Mouse (Mus musculus): ENCODE data around the gene Acsl3. TPM values are rescaled to one million over a fixed set of nuclear protein-coding genes. Genes with fewer than 3 reads are reported as not detected.

Acsl3 gene
- polyA plus RNA-seq, 1 experiment from 2014 or later, result 7.6 TPM

- Histone ChIP-seq H3K4me3 (ENCODE audit: low read depth, low read length) (no peak overlapping the region), H3K27ac (ENCODE audit: low read depth) (no peak overlapping the region), H3K27me3 (ENCODE audit: insufficient read depth, low read length) (no peaks in the 10 kb centered on the region), H3K36me3 (replicated peaks; ENCODE audit: insufficient read depth, low read length) (peaks cover 18% of the 10 kb centered on the region), H3K4me2 (ENCODE audit: low read depth, low read length) (no peak overlapping the region), H3K9me3 (ENCODE audit: low read length) (no peaks in the 10 kb centered on the region), H3K9ac (replicated peaks) (no peak overlapping the region), H3K4me1 (ENCODE audit: insufficient read depth) (no peaks in the 10 kb centered on the region)
- ATAC-seq, result no peak
- WGBS (ENCODE audit: insufficient replicate concordance), result 51% methylated on average over 4 of the region's 4 CpGs
- TF ChIP-seq CTCF (IDR thresholded peaks at IDR 0.05; ENCODE audit: low read depth), result peak; percentile 33
- no peak for TF ChIP-seq EP300 (IDR thresholded peaks at IDR 0.05; ENCODE audit: low read depth)
- DNase-seq, result no peak
Measured at GRCm38 (mm10) chr1:78707280-78707679, 49.7 kb downstream of the Acsl3 start.

DNA sequence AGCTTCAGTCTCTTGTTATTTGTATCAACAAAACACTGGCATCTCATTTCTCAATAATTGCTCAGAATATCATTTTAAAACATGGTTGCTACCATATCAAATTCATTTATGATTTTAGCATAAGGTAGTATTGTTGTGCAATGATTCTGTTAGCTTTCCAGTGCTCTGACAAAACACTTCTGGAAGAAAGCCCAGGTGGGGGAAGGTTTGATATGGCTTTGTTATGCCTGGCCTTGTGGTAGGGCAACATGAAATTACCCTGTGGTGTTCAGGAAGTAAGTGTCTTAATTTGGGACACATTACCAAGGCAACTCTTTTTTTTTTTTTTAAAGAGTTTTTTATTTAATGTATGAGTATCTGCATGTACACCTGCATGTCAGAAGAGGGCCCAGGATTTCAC, 52.4 kb downstream of the Acsl3 start:
- Histone ChIP-seq H3K4me2 (ENCODE audit: low read depth, low read length) (no peak overlapping the region), H3K36me3 (replicated peaks; ENCODE audit: insufficient read depth, low read length) (peaks cover 7% of the 10 kb centered on the region), H3K27ac (ENCODE audit: low read depth) (no peak overlapping the region), H3K4me3 (ENCODE audit: low read depth, low read length) (no peak overlapping the region), H3K27me3 (ENCODE audit: insufficient read depth, low read length) (no peaks in the 10 kb centered on the region), H3K4me1 (ENCODE audit: insufficient read depth) (no peaks in the 10 kb centered on the region), H3K9me3 (ENCODE audit: low read length) (no peaks in the 10 kb centered on the region), H3K9ac (replicated peaks) (no peak overlapping the region)
- TF ChIP-seq EP300 (IDR thresholded peaks at IDR 0.05; ENCODE audit: low read depth), result no peak
- TF ChIP-seq CTCF (IDR thresholded peaks at IDR 0.05; ENCODE audit: low read depth), result no peak
- DNase-seq, result no peak
- ATAC-seq, result no peak

GRCm38 (mm10) chr1:78710613-78711329, 53.1 kb downstream of the Acsl3 start:
- H3K4me2 ChIP-seq (ENCODE audit: low read depth, low read length), result no peak overlapping the region
- WGBS (ENCODE audit: insufficient replicate concordance), result 51% methylated on average over 5 of the region's 5 CpGs
- H3K27me3 ChIP-seq (ENCODE audit: insufficient read depth, low read length), result no peaks in the 10 kb centered on the region
- ATAC-seq (no peak), DNase-seq (no peak)
- H3K4me3 ChIP-seq (ENCODE audit: low read depth, low read length), result no peak overlapping the region
- no peak overlapping the region for H3K27ac ChIP-seq (ENCODE audit: low read depth)
- TF ChIP-seq EP300 (IDR thresholded peaks at IDR 0.05; ENCODE audit: low read depth) (no peak), CTCF (IDR thresholded peaks at IDR 0.05; ENCODE audit: low read depth) (no peak)
- no peak overlapping the region for H3K9ac ChIP-seq (replicated peaks)
- H3K36me3 ChIP-seq (replicated peaks; ENCODE audit: insufficient read depth, low read length), result peaks cover 4% of the 10 kb centered on the region; the same call in 1 of the 2 replicates
- no peaks in the 10 kb centered on the region for H3K4me1 ChIP-seq (ENCODE audit: insufficient read depth)
- H3K9me3 ChIP-seq (ENCODE audit: low read length), result no peaks in the 10 kb centered on the region

- Histone ChIP-seq H3K27ac (ENCODE audit: low read depth) (no peak overlapping the region), H3K4me1 (ENCODE audit: insufficient read depth) (no peaks in the 10 kb centered on the region), H3K27me3 (ENCODE audit: insufficient read depth, low read length) (no peaks in the 10 kb centered on the region), H3K4me2 (ENCODE audit: low read depth, low read length) (no peak overlapping the region), H3K4me3 (ENCODE audit: low read depth, low read length) (no peak overlapping the region), H3K9ac (replicated peaks) (no peak overlapping the region), H3K9me3 (ENCODE audit: low read length) (no peaks in the 10 kb centered on the region), H3K36me3 (replicated peaks; ENCODE audit: insufficient read depth, low read length) (no peaks in the 10 kb centered on the region)
- 14% methylated on average over 17 of the region's 17 CpGs for WGBS (ENCODE audit: insufficient replicate concordance)
- peak; percentile 78 for DNase-seq
- 0 out of 2 replicates have a peak, but pooled peaks have one; percentile 33 for ATAC-seq
- TF ChIP-seq EP300 (IDR thresholded peaks at IDR 0.05; ENCODE audit: low read depth) (no peak), CTCF (IDR thresholded peaks at IDR 0.05; ENCODE audit: low read depth) (peak; percentile 90)
Measured at GRCm38 (mm10) chr1:78724458-78725190, 67.0 kb downstream of the Acsl3 start.

- no peak for DNase-seq
- no peaks in the 10 kb centered on the region for H3K27me3 ChIP-seq (ENCODE audit: insufficient read depth, low read length)
- no peaks in the 10 kb centered on the region for H3K36me3 ChIP-seq (replicated peaks; ENCODE audit: insufficient read depth, low read length)
- H3K9ac ChIP-seq (replicated peaks), result no peak overlapping the region
- TF ChIP-seq EP300 (IDR thresholded peaks at IDR 0.05; ENCODE audit: low read depth), result no peak
- no peak for TF ChIP-seq CTCF (IDR thresholded peaks at IDR 0.05; ENCODE audit: low read depth)
- H3K27ac ChIP-seq (ENCODE audit: low read depth), result no peak overlapping the region
- no peak overlapping the region for H3K4me3 ChIP-seq (ENCODE audit: low read depth, low read length)
- no peaks in the 10 kb centered on the region for H3K9me3 ChIP-seq (ENCODE audit: low read length)
- 27% methylated on average over 3 of the region's 3 CpGs for WGBS (ENCODE audit: insufficient replicate concordance)
- H3K4me1 ChIP-seq (ENCODE audit: insufficient read depth), result no peaks in the 10 kb centered on the region
- ATAC-seq, result no peak
- no peak overlapping the region for H3K4me2 ChIP-seq (ENCODE audit: low read depth, low read length)
Measured at GRCm38 (mm10) chr1:78725191-78725490, 67.5 kb downstream of the Acsl3 start.

DNA sequence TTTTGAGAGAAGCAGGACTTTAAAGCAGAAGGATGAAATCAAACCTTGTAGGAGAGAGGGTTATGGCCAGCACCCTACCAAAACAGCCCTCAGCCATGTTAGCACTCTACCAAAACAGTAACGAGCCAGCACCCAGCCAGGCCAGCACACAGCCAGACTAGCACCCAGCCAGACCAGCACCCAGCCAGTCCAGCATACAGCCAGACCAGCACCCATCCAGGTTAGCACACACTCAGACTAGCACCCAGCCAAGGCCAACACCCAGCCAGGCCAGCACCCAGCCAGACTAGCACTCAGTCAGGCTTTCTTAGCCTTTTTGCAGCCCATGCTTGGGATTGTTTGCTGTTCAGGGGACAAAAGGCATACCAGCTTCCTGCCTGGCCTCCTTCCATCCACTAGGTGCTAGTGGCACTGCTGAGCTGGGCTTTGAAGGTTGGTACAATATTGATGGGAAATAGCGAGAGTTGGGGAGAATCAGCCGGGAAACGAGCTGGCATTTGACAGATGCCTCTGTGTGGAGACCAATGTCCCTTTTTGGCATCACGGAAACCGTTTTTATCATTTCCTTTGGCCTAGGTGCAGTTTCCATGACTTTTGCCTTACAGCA, 68.1 kb downstream of the Acsl3 start:
- no peak overlapping the region for H3K4me3 ChIP-seq (ENCODE audit: low read depth, low read length)
- no peak overlapping the region for H3K27ac ChIP-seq (ENCODE audit: low read depth)
- TF ChIP-seq EP300 (IDR thresholded peaks at IDR 0.05; ENCODE audit: low read depth) (no peak), CTCF (IDR thresholded peaks at IDR 0.05; ENCODE audit: low read depth) (peak; percentile 23; the same call in 1 of the 2 replicates)
- DNase-seq (no peak), ATAC-seq (no peak)
- WGBS (ENCODE audit: insufficient replicate concordance), result 59% methylated on average over 6 of the region's 6 CpGs
- no peaks in the 10 kb centered on the region for H3K36me3 ChIP-seq (replicated peaks; ENCODE audit: insufficient read depth, low read length)
- no peaks in the 10 kb centered on the region for H3K9me3 ChIP-seq (ENCODE audit: low read length)
- H3K4me1 ChIP-seq (ENCODE audit: insufficient read depth), result no peaks in the 10 kb centered on the region
- H3K4me2 ChIP-seq (ENCODE audit: low read depth, low read length), result no peak overlapping the region
- H3K27me3 ChIP-seq (ENCODE audit: insufficient read depth, low read length), result no peaks in the 10 kb centered on the region
- H3K9ac ChIP-seq (replicated peaks), result no peak overlapping the region
